Mouse (Mus musculus) erythroblast, embryonic 14.5 days (primary cell): Measurements from ENCODE around the gene Ddx43.

ENCODE experiments used
- GATA1 ChIP-seq: IDR thresholded peaks from 2 replicates; pipeline ENCODE4 v1.6.1; 2012; ENCODE audit warnings: low read length, inconsistent platforms, mixed read lengths
- TAL1 ChIP-seq: IDR thresholded peaks from 3 replicates; pipeline ENCODE4 v1.6.1; 2012; ENCODE audit warnings: low read length, inconsistent platforms, mixed read lengths

DNA sequence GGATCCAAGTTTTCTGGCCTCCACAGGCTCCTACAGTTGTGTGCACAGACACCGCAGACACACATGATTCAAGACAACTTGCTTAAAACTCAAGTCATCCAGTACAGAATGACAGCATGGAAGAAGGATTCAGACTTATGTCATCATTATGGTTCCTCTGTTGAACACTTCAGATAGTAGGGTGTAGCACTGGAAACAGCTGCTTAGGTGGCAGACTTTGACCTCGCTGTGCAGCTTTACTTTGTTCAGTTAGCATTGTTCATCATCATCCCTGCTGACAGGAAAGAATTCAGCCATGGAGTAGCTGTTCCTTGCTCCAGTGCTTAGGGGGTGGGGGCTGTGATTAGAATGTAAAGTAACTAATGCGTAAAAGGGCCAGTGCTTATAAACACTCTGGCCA is 70.1 kb downstream of the Ddx43 start:
- no peak for TF ChIP-seq TAL1
- TF ChIP-seq GATA1 = no peak
